Mouse (Mus musculus) embryonic fibroblast, embryonic 13.5 days (primary cell): ENCODE data around the gene Erich2.

Experiments
- CTCF ChIP-seq: IDR thresholded peaks from 2 replicates; pipeline ENCODE4 v1.5.1; 2011; ENCODE audit warnings: mild to moderate bottlenecking, control low read depth, low read length, moderate library complexity, borderline replicate concordance; ENCODE audit not compliant: insufficient read depth
- POLR2A ChIP-seq: IDR thresholded peaks from 2 replicates; pipeline ENCODE4 v1.6.1; 2011; ENCODE audit warnings: low read depth, mild to moderate bottlenecking, control low read depth, low read length, moderate library complexity

- TF ChIP-seq CTCF, result peak; percentile 65; the same call in 1 of the 2 replicates
- no peak for TF ChIP-seq POLR2A
Measured at GRCm38 (mm10) chr2:70558112-70558842, 49.7 kb downstream of the Erich2 start.
